Mouse (Mus musculus) hindbrain, embryonic 11.5 days (tissue): ENCODE measurements around the gene Mmrn1. TPM values are rescaled to one million over a fixed set of nuclear protein-coding genes. Genes with fewer than 3 reads are reported as not detected.

Experiments
- ATAC-seq: fragments of 200-750 bp; cut with Nextera tagmentation; 2 replicates; pipeline ENCODE4 v1.8.0; 2017; ENCODE audit warnings: mild to moderate bottlenecking, moderate TSS enrichment, moderate library complexity; ENCODE audit not compliant: low FRiP score
- DNase-seq: peaks from one replicate; pipeline ENCODE4 v3.0.0-alpha.2; 2015; ENCODE audit warnings: low spot score
- H3K27ac ChIP-seq: fragments of 300-500 bp; sonication (generic); 2 replicates; pipeline ENCODE4 v1.5.1; 2014; ENCODE audit warnings: mild to moderate bottlenecking, low read depth, low read length
- H3K27me3 ChIP-seq: fragments of 300-500 bp; sonication (generic); 2 replicates; pipeline ENCODE4 v1.6.1; 2014; ENCODE audit warnings: mild to moderate bottlenecking, low read length, moderate library complexity, mixed read lengths; ENCODE audit not compliant: control insufficient read depth, insufficient read depth
- H3K36me3 ChIP-seq: fragments of 300-500 bp; sonication (generic); 2 replicates; pipeline ENCODE4 v1.6.1; 2014; ENCODE audit warnings: mild to moderate bottlenecking, low read length, moderate library complexity, mixed read lengths; ENCODE audit not compliant: control insufficient read depth, insufficient read depth
- H3K4me1 ChIP-seq: fragments of 300-500 bp; sonication (generic); replicated peaks from 2 replicates; pipeline ENCODE4 v1.6.1; 2014; ENCODE audit warnings: low read length, mixed read lengths; ENCODE audit not compliant: control insufficient read depth, insufficient read depth
- H3K4me2 ChIP-seq: fragments of 300-500 bp; sonication (generic); replicated peaks from 2 replicates; pipeline ENCODE4 v1.6.1; 2014; ENCODE audit warnings: mild to moderate bottlenecking, low read depth, low read length
- H3K4me3 ChIP-seq: fragments of 300-500 bp; sonication (generic); 2 replicates; pipeline ENCODE4 v1.5.1; 2014; ENCODE audit warnings: low read depth, low read length
- H3K9ac ChIP-seq: fragments of 300-500 bp; sonication (generic); 2 replicates; pipeline ENCODE4 v1.6.1; 2014; ENCODE audit warnings: low read depth, low read length
- H3K9me3 ChIP-seq: fragments of 300-500 bp; sonication (generic); 2 replicates; pipeline ENCODE4 v1.6.1; 2016; ENCODE audit warnings: low read length; ENCODE audit not compliant: control insufficient read depth
- WGBS: fragments of 180-500 bp; shearing (Covaris S2); extraction: QIAGEN DNeasy Blood & Tissue Kit; methylation state at CpG from one replicate; pipeline ENCODE4 v1.1.7; 2014; 5-methylcytosine and 5-hydroxymethylcytosine counted together
- polyA plus RNA-seq: library from polyadenylated mRNA; unstranded; fragments of >200 nt; fragmentation: Nextera tagmentation; extraction: Ambion mirVana; gene quantifications from 2 replicates; pipeline ENCODE4 v1.2.1, GENCODE M21; 2014

Mmrn1 gene
- polyA plus RNA-seq, 1 experiment from 2014 or later, result 6.2 TPM

GRCm38 (mm10) chr6:60950415-60950814 lies 25.6 kb downstream of the Mmrn1 start:
- H3K27me3 ChIP-seq, result no peaks in the 10 kb centered on the region
- no peak for ATAC-seq
- H3K36me3 ChIP-seq, result no peaks in the 10 kb centered on the region
- no peak overlapping the region for H3K27ac ChIP-seq
- H3K4me3 ChIP-seq, result no peak overlapping the region
- 56% methylated on average over 3 of the region's 3 CpGs for WGBS
- DNase-seq, result peak; percentile 45
- no peaks in the 10 kb centered on the region for H3K4me1 ChIP-seq
- no peak overlapping the region for H3K4me2 ChIP-seq
- H3K9ac ChIP-seq, result no peak overlapping the region
- no peaks in the 10 kb centered on the region for H3K9me3 ChIP-seq

- Histone ChIP-seq H3K9me3 (no peaks in the 10 kb centered on the region), H3K4me2 (no peak overlapping the region), H3K27me3 (no peaks in the 10 kb centered on the region), H3K9ac (no peak overlapping the region), H3K4me3 (no peak overlapping the region), H3K27ac (no peak overlapping the region), H3K4me1 (no peaks in the 10 kb centered on the region), H3K36me3 (no peaks in the 10 kb centered on the region)
- ATAC-seq (no peak), DNase-seq (no peak)
- WGBS, result 75% methylated on average over 2 of the region's 2 CpGs
These were observed 36.5 kb downstream of the Mmrn1 start for GRCm38 (mm10) chr6:60961285-60961684.

GRCm38 (mm10) chr6:60961838-60962237 lies 37.1 kb downstream of the Mmrn1 start:
- Histone ChIP-seq H3K4me3 (no peak overlapping the region), H3K36me3 (no peaks in the 10 kb centered on the region), H3K9me3 (no peaks in the 10 kb centered on the region), H3K4me2 (no peak overlapping the region), H3K27ac (no peak overlapping the region), H3K9ac (no peak overlapping the region), H3K4me1 (no peaks in the 10 kb centered on the region), H3K27me3 (no peaks in the 10 kb centered on the region)
- DNase-seq (no peak), ATAC-seq (no peak)
- 48% methylated on average over 2 of the region's 2 CpGs for WGBS

- no peaks in the 10 kb centered on the region for H3K9me3 ChIP-seq
- H3K4me2 ChIP-seq, result no peak overlapping the region
- 0 out of 2 replicates have a peak, but pooled peaks have one; percentile 30 for ATAC-seq
- 83% methylated on average over 2 of the region's 2 CpGs for WGBS
- H3K9ac ChIP-seq, result no peak overlapping the region
- no peak for DNase-seq
- no peaks in the 10 kb centered on the region for H3K4me1 ChIP-seq
- H3K27me3 ChIP-seq, result no peaks in the 10 kb centered on the region
- H3K36me3 ChIP-seq, result no peaks in the 10 kb centered on the region
- no peak overlapping the region for H3K4me3 ChIP-seq
- no peak overlapping the region for H3K27ac ChIP-seq
These were observed 37.9 kb downstream of the Mmrn1 start for GRCm38 (mm10) chr6:60962668-60963067.

GRCm38 (mm10) chr6:60963726-60964125 lies 39.0 kb downstream of the Mmrn1 start:
- Histone ChIP-seq H3K27me3 (no peaks in the 10 kb centered on the region), H3K9me3 (no peaks in the 10 kb centered on the region), H3K27ac (no peak overlapping the region), H3K4me2 (no peak overlapping the region), H3K36me3 (no peaks in the 10 kb centered on the region), H3K4me1 (no peaks in the 10 kb centered on the region), H3K4me3 (no peak overlapping the region), H3K9ac (no peak overlapping the region)
- ATAC-seq, result no peak
- DNase-seq, result no peak
- 75% methylated on average over 1 of the region's 1 CpGs for WGBS

GRCm38 (mm10) chr6:60966931-60967330 lies 42.2 kb downstream of the Mmrn1 start:
- Histone ChIP-seq H3K9ac (no peak overlapping the region), H3K4me1 (no peaks in the 10 kb centered on the region), H3K4me2 (no peak overlapping the region), H3K4me3 (no peak overlapping the region), H3K9me3 (no peaks in the 10 kb centered on the region), H3K36me3 (no peaks in the 10 kb centered on the region), H3K27me3 (no peaks in the 10 kb centered on the region), H3K27ac (no peak overlapping the region)
- ATAC-seq, result no peak
- WGBS, result 88% methylated on average over 4 of the region's 4 CpGs
- no peak for DNase-seq

- no peak for ATAC-seq
- Histone ChIP-seq H3K36me3 (no peaks in the 10 kb centered on the region), H3K27ac (no peak overlapping the region), H3K9ac (no peak overlapping the region), H3K9me3 (no peaks in the 10 kb centered on the region), H3K4me1 (no peaks in the 10 kb centered on the region), H3K4me3 (no peak overlapping the region), H3K4me2 (no peak overlapping the region), H3K27me3 (no peaks in the 10 kb centered on the region)
- no peak for DNase-seq
- 85% methylated on average over 6 of the region's 6 CpGs for WGBS
These were observed 44.6 kb downstream of the Mmrn1 start for GRCm38 (mm10) chr6:60969407-60969806.

GRCm38 (mm10) chr6:60970811-60971210 lies 46.0 kb downstream of the Mmrn1 start:
- DNase-seq (no peak), ATAC-seq (peak; percentile 57; the same call in 1 of the 2 replicates)
- Histone ChIP-seq H3K27ac (no peak overlapping the region), H3K36me3 (no peaks in the 10 kb centered on the region), H3K9ac (no peak overlapping the region), H3K4me2 (no peak overlapping the region), H3K9me3 (no peaks in the 10 kb centered on the region), H3K27me3 (no peaks in the 10 kb centered on the region), H3K4me1 (no peaks in the 10 kb centered on the region), H3K4me3 (no peak overlapping the region)
- 69% methylated on average over 2 of the region's 2 CpGs for WGBS

- 78% methylated on average over 1 of the region's 1 CpGs for WGBS
- no peaks in the 10 kb centered on the region for H3K36me3 ChIP-seq
- H3K27ac ChIP-seq, result no peak overlapping the region
- H3K4me2 ChIP-seq, result no peak overlapping the region
- no peak for DNase-seq
- H3K27me3 ChIP-seq, result no peaks in the 10 kb centered on the region
- no peak overlapping the region for H3K4me3 ChIP-seq
- no peak for ATAC-seq
- H3K9me3 ChIP-seq, result no peaks in the 10 kb centered on the region
- H3K9ac ChIP-seq, result no peak overlapping the region
- no peaks in the 10 kb centered on the region for H3K4me1 ChIP-seq
These were observed 53.8 kb downstream of the Mmrn1 start for GRCm38 (mm10) chr6:60978610-60979009.
